Mouse (Mus musculus): ENCODE measurements around the gene Gm3250. TPM values are rescaled to one million over a fixed set of nuclear protein-coding genes. Genes with fewer than 3 reads are reported as not detected.

Gene Gm3250
- polyA plus RNA-seq (2021; fragmentation: Nextera tagmentation): not detected in 2 replicates
- long read RNA-seq, experiment 1: 0 reads
- long read RNA-seq, experiment 2: 0 reads

DNA sequence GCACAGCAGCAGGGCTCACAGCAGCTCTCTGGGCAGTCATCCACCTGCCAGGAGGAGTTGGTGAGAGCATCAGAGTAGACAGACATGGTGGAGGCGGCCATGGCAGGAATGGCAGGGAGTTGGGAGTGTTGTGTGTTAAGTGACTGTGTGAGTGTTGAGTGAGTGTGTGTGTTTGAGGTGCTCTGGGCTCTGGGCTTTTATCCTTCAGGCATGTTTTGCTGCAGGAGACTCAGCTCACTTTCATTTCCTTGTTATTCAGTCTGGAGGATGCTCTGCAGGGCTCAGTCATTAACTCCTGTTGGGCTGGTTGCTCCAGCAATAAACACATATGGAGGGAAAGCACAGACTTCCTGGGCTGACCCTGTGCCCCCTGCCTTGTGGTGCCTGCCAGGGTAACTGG lies at the start of gene Gm3250:
Gm3250 (minus strand) TSS at position 101 of the 400 bp plus-strand sequence.

DNA sequence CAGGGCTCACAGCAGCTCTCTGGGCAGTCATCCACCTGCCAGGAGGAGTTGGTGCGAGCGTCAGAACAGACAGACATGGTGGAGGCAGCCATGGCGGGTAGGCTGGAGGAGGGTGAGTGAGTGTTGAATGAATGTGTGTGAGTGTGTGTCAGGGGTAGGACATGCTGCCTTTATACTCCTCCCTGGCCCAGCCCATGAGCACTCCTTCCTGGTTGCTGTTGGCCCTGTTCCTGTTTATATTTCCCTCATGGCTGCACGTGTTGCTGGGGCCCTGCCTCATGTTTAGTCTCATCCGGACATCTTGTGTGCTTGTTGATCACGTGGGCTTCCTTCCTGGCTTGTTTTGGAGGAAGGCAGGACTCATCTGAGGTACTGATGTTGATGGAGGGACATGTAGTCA lies 44.6 kb upstream of the Gm3250 start, which contains the start of gene Krtap10-4:
Krtap10-4 (minus strand) TSS at position 145 of the 400 bp plus-strand sequence.

DNA sequence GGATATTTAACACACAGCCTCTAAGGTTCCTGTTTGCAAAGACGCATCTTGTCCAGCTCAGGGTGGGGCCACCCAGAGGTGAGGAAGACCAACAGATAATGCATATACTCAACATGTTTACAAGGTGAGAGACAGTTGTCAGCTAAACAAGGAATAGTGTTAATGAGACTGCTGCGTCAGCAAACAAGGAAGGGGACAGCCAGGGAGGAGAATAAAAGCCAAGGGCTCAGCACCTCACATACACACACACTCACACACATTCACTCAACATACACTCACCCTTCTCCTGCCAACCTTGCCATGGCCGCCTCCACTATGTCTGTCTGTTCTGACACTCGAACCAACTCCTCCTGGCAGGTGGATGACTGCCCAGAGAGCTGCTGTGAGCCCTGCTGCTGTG lies 32.0 kb upstream of the Gm3250 start, which contains the start of gene Gm2696:
Gm2696 (plus strand) TSS at position 301 of the 400 bp plus-strand sequence.

DNA sequence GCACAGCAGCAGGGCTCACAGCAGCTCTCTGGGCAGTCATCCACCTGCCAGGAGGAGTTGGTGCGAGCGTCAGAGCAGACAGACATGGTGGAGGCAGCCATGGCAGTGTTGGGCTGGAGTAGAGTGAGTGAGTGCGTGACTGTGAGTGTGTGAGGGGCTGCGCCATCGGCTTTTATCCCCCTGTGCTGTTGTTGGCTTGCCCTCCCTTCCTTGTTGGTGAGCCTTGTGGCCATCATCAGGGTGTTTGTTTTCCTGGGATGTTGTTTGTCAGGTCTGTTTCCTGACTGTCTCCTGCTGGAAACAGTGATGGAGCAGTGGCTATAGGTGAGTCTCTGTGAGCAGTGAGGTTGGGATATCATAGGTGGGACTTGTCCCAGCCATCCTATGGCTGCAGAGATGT lies 29.4 kb upstream of the Gm3250 start, which contains the start of gene Gm9507:
Gm9507 (minus strand) TSS at position 101 of the 400 bp plus-strand sequence.

DNA sequence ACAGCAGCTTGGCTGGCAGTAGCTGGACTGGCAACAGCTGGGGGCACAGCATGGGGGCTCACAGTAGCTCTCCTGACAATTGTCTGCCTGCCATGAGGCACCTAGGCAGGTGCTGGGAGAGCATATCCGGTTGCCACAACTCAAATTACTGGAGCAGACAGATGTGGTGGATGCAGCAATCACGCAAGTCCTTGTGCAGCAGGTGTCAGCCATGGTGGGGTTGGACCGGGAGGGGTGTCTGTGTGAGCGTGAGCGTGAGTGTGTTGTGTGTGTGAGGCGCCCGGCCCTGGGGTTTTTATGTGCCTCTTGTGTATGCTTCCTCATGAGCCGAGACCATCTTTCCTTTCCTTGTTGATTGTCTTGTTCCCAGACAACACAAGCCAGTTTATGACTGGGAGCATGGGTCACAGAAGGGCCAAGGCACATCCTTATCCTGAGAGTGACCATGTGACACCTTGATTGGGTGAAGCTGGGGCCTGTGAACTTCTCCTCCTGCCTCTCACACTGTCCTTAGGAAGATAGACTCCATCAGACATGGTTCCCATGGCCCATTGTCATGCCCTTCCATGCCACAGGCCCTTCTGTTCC lies 16.7 kb upstream of the Gm3250 start, which contains the start of gene Gm19668:
Gm19668 (minus strand) TSS at position 213 of the 588 bp plus-strand sequence.

DNA sequence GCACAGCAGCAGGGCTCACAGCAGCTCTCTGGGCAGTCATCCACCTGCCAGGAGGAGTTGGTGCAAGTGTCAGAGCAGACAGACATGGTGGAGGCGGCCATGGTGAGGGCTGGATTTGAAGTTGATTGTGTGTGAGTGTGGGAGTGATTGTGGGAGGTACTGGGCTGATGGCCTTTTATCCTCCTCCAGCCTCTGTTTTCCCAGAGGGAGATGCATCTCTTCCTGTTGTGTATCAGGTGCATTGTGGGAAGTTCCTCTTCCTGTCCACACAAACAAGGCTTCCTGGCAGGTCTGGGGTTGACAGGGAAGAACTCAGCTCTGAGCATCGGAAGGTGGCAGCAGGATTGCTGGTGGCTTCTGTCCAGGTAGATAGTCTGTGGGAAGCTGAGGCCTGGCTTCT lies 12.6 kb upstream of the Gm3250 start, which contains the start of gene Gm9639:
Gm9639 (minus strand) TSS at position 101 of the 400 bp plus-strand sequence.

DNA sequence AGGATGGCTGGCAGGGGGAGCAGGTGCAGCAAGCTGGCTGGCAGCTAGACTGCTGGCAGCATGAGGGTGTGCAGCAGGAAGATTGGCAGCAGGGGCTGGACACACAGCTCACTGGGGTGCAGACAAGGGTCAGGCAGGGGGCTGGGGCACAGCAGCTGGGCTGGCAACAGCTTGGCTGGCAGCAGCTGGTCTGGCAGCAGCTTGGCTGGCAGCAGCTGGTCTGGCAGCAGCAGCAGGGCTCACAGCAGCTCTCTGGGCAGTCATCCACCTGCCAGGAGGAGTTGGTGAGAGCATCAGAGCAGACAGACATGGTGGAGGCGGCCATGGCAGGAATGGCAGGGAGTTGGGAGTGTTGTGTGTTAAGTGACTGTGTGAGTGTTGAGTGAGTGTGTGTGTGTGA lies 5.5 kb upstream of the Gm3250 start, which contains the start of gene Gm7137:
Gm7137 (minus strand) TSS at position 325 of the 400 bp plus-strand sequence.

DNA sequence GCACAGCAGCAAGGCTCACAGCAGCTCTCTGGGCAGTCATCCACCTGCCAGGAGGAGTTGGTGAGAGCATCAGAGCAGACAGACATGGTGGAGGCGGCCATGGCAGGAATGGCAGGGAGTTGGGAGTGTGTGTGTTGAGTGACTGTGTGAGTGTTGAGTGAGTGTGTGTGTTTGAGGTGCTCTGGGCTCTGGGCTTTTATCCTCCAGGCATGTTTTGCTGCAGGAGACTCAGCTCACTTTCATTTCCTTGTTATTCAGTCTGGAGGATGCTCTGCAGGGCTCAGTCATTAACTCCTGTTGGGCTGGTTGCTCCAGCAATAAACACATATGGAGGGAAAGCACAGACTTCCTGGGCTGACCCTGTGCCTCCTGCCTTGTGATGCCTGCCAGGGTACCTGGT lies 5.5 kb downstream of the Gm3250 start, which contains the start of gene Gm7138:
Gm7138 (minus strand) TSS at position 101 of the 400 bp plus-strand sequence.

DNA sequence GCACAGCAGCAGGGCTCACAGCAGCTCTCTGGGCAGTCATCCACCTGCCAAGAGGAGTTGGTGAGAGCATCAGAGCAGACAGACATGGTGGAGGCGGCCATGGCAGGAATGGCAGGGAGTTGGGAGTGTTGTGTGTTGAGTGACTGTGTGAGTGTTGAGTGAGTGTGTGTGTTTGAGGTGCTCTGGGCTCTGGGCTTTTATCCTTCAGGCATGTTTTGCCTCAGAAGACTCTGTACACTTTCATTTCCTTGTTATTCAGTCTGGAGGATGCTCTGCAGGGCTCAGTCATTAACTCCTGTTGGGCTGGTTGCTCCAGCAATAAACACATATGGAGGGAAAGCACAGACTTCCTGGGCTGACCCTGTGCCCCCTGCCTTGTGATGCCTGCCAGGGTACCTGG lies 11.1 kb downstream of the Gm3250 start, which contains the start of gene Gm3238:
Gm3238 (minus strand) TSS at position 101 of the 400 bp plus-strand sequence.

DNA sequence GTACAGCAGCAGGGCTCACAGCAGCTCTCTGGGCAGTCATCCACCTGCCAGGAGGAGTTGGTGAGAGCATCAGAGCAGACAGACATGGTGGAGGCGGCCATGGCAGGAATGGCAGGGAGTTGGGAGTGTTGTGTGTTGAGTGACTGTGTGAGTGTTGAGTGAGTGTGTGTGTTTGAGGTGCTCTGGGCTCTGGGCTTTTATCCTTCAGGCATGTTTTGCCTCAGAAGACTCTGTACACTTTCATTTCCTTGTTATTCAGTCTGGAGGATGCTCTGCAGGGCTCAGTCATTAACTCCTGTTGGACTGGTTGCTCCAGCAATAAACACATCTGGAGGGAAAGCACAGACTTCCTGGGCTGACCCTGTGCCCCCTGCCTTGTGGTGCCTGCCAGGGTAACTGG lies 22.8 kb downstream of the Gm3250 start, which contains the start of gene Gm3233:
Gm3233 (minus strand) TSS at position 101 of the 400 bp plus-strand sequence.

DNA sequence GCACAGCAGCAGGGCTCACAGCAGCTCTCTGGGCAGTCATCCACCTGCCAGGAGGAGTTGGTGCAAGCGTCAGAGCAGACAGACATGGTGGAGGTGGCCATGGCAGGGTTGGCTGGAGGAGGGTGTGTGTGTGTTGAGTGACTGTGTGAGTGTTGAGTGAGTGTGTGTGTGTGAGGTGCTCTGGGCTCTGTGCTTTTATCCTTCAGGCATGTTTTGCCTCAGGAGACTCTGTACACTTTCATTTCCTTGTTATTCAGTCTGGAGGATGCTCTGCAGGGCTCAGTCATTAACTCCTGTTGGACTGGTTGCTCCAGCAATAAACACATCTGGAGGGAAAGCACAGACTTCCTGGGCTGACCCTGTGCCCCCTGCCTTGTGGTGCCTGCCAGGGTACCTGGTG lies 31.1 kb downstream of the Gm3250 start, which contains the start of gene Gm9736:
Gm9736 (minus strand) TSS at position 101 of the 400 bp plus-strand sequence.

DNA sequence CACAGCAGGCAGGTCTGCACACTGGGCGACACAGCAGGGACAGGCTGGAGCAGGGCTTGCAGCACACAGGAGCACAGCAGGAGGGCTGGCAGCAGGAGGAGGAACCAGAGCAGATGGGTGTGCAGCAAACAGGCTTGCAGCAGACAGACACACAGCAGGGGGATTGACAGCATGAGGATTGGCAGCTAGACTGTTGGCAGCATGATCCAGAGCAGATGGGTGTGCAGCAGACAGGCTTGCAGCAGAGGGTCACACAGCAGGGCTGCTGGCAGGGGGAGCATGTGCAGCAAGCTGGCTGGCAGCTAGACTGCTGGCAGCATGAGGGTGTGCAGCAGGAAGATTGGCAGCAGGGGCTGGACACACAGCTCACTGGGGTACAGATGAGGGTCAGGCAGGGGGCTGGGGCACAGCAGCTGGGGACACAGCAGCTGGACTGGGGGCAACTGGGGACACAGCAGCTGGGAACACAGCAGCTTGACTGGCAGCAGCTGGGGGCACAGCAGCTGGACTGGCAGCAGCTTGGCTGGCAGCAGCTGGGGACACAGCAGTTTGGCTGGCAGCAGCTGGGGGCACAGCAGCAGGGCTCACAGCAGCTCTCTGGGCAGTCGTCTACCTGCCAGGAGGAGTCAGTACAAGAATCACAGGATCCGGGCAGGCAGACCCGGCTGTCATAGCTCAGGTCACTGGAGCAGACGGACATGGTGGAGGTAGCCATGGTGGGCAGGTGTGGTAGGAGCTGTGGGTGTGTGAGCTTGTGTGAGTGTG lies 40.2 kb downstream of the Gm3250 start, which contains the start of gene Gm18596:
Gm18596 (minus strand) TSS at position 715 of the 765 bp plus-strand sequence.

Other genes starting within 250 kb of the Gm3250 start
- 78.1 and 78.4 TPM in 2 replicates for gene Pttg1ip, start 200.8 kb downstream of the Gm3250 start, polyA plus RNA-seq (2021; fragmentation: Nextera tagmentation)
- 138 and 169 TPM in 2 replicates for gene Sumo3, start 176.4 kb downstream of the Gm3250 start, polyA plus RNA-seq (2021; fragmentation: Nextera tagmentation)
- 2.2 and 4.3 TPM in 2 replicates for gene Gm49325, start 176.3 kb downstream of the Gm3250 start, polyA plus RNA-seq (2021; fragmentation: Nextera tagmentation)
- gene Ube2g2, start 160.3 kb downstream of the Gm3250 start, polyA plus RNA-seq (2021; fragmentation: Nextera tagmentation): 64.6 and 69.3 TPM in 2 replicates
- gene Tspear, start 96.0 kb downstream of the Gm3250 start, polyA plus RNA-seq (2021; fragmentation: Nextera tagmentation): 0.09 and 0.26 TPM in 2 replicates
- gene Gm19402, start 91.8 kb downstream of the Gm3250 start, polyA plus RNA-seq (2021; fragmentation: Nextera tagmentation): not detected in 2 replicates
- gene Gm9508, start 85.3 kb downstream of the Gm3250 start, polyA plus RNA-seq (2021; fragmentation: Nextera tagmentation): not detected in 2 replicates
- gene Gm10272, start 75.9 kb downstream of the Gm3250 start, polyA plus RNA-seq (2021; fragmentation: Nextera tagmentation): not detected in 2 replicates
- gene Gm10024, start 71.1 kb downstream of the Gm3250 start, polyA plus RNA-seq (2021; fragmentation: Nextera tagmentation): not detected in 2 replicates
- not detected in 2 replicates for gene Gm10142, start 66.7 kb downstream of the Gm3250 start, polyA plus RNA-seq (2021; fragmentation: Nextera tagmentation)
- not detected in 2 replicates for gene Krtap12-1, start 61.9 kb downstream of the Gm3250 start, polyA plus RNA-seq (2021; fragmentation: Nextera tagmentation)
- gene Gm10100, start 56.1 kb downstream of the Gm3250 start, polyA plus RNA-seq (2021; fragmentation: Nextera tagmentation): not detected in 2 replicates
- gene Gm18596, start 39.9 kb downstream of the Gm3250 start, polyA plus RNA-seq (2021; fragmentation: Nextera tagmentation): not detected in 2 replicates
- not detected in 2 replicates for gene Gm9736, start 31.2 kb downstream of the Gm3250 start, polyA plus RNA-seq (2021; fragmentation: Nextera tagmentation)
- not detected in 2 replicates for gene Gm3233, start 22.9 kb downstream of the Gm3250 start, polyA plus RNA-seq (2021; fragmentation: Nextera tagmentation)
- not detected in 2 replicates for gene Gm3238, start 11.2 kb downstream of the Gm3250 start, polyA plus RNA-seq (2021; fragmentation: Nextera tagmentation)
- gene Gm7138, start 5.6 kb downstream of the Gm3250 start, polyA plus RNA-seq (2021; fragmentation: Nextera tagmentation): not detected in 2 replicates
- not detected in 2 replicates for gene Gm7137, start 5.7 kb upstream of the Gm3250 start, polyA plus RNA-seq (2021; fragmentation: Nextera tagmentation)
- gene Gm9639, start 12.5 kb upstream of the Gm3250 start, polyA plus RNA-seq (2021; fragmentation: Nextera tagmentation): not detected in 2 replicates
- gene Gm19668, start 16.6 kb upstream of the Gm3250 start, polyA plus RNA-seq (2021; fragmentation: Nextera tagmentation): not detected in 2 replicates
- gene Gm9507, start 29.3 kb upstream of the Gm3250 start, polyA plus RNA-seq (2021; fragmentation: Nextera tagmentation): not detected in 2 replicates
- not detected in 2 replicates for gene Gm2696, start 32.1 kb upstream of the Gm3250 start, polyA plus RNA-seq (2021; fragmentation: Nextera tagmentation)
- not detected in 2 replicates for gene Krtap10-4, start 44.6 kb upstream of the Gm3250 start, polyA plus RNA-seq (2021; fragmentation: Nextera tagmentation)
- gene Krtap10-10, start 53.4 kb upstream of the Gm3250 start, polyA plus RNA-seq (2021; fragmentation: Nextera tagmentation): not detected in 2 replicates
- gene Gm36176, start 64.3 kb upstream of the Gm3250 start, polyA plus RNA-seq (2021; fragmentation: Nextera tagmentation): not detected in 2 replicates
- not detected in 2 replicates for gene Gm10318, start 70.3 kb upstream of the Gm3250 start, polyA plus RNA-seq (2021; fragmentation: Nextera tagmentation)
- gene Gm3285, start 79.4 kb upstream of the Gm3250 start, polyA plus RNA-seq (2021; fragmentation: Nextera tagmentation): not detected in 2 replicates
- gene Lrrc3, start 120.0 kb upstream of the Gm3250 start, polyA plus RNA-seq (2021; fragmentation: Nextera tagmentation): 2.7 and 2.9 TPM in 2 replicates
- 5.7 and 6.1 TPM in 2 replicates for gene Trpm2, start 188.0 kb upstream of the Gm3250 start, polyA plus RNA-seq (2021; fragmentation: Nextera tagmentation)
- 52.6 and 57.3 TPM in 2 replicates for gene 1810043G02Rik, start 196.0 kb upstream of the Gm3250 start, polyA plus RNA-seq (2021; fragmentation: Nextera tagmentation)
- 99.5 and 116 TPM in 2 replicates for gene Pfkl, start 227.5 kb upstream of the Gm3250 start, polyA plus RNA-seq (2021; fragmentation: Nextera tagmentation)

Data from layer of hippocampus, adult 6 months (tissue).